Mouse (Mus musculus) embryonic facial prominence, embryonic 11.5 days (tissue): ENCODE measurements at regions not wholly inside any gene's neighbourhood (a gene's known extent, or its start where the extent isn't known, plus 50 kb on each side); places are given as distances from the start of the nearest gene placed in this dataset.

Source experiments
- ATAC-seq: fragments of 200-750 bp; cut with Nextera tagmentation; replicated peaks from 2 replicates; pipeline ENCODE4 v1.8.0; 2017; ENCODE audit warnings: low read depth; ENCODE audit not compliant: insufficient number of reproducible peaks, low FRiP score, low TSS enrichment
- DNase-seq: peaks from one replicate; pipeline ENCODE4 v3.0.0-alpha.2; 2015; ENCODE audit warnings: low spot score
- H3K27ac ChIP-seq: fragments of 300-500 bp; sonication (generic); replicated peaks from 2 replicates; pipeline ENCODE4 v1.5.1; 2014; ENCODE audit warnings: mild to moderate bottlenecking, low read depth, low read length, control low read depth
- H3K27me3 ChIP-seq: fragments of 300-500 bp; sonication (generic); 2 replicates; pipeline ENCODE4 v1.6.1; 2014; ENCODE audit warnings: mild to moderate bottlenecking, low read length, moderate library complexity, mixed read lengths; ENCODE audit not compliant: control insufficient read depth, insufficient read depth
- H3K36me3 ChIP-seq: fragments of 300-500 bp; sonication (generic); replicated peaks from 2 replicates; pipeline ENCODE4 v1.6.1; 2014; ENCODE audit warnings: low read depth, mild to moderate bottlenecking, low read length, moderate library complexity, mixed read lengths; ENCODE audit not compliant: control insufficient read depth, insufficient read depth
- H3K4me1 ChIP-seq: fragments of 300-500 bp; sonication (generic); 2 replicates; pipeline ENCODE4 v1.6.1; 2014; ENCODE audit warnings: low read length, mixed read lengths; ENCODE audit not compliant: control insufficient read depth, insufficient read depth
- H3K4me2 ChIP-seq: fragments of 300-500 bp; sonication (generic); 2 replicates; pipeline ENCODE4 v1.6.1; 2014; ENCODE audit warnings: low read depth, mild to moderate bottlenecking, control low read depth, low read length, moderate library complexity
- H3K4me3 ChIP-seq: fragments of 300-500 bp; sonication (generic); 2 replicates; pipeline ENCODE4 v1.5.1; 2014; ENCODE audit warnings: low read depth, low read length, control low read depth
- H3K9ac ChIP-seq: fragments of 300-500 bp; sonication (generic); replicated peaks from 2 replicates; pipeline ENCODE4 v1.6.1; 2014; ENCODE audit warnings: mild to moderate bottlenecking, control low read depth, low read length
- H3K9me3 ChIP-seq: fragments of 300-500 bp; sonication (generic); replicated peaks from 2 replicates; pipeline ENCODE4 v1.6.1; 2016; ENCODE audit warnings: mild to moderate bottlenecking, low read length, inconsistent platforms, mixed read lengths; ENCODE audit not compliant: control insufficient read depth
- WGBS: fragments of 180-500 bp; shearing (Covaris S2); extraction: QIAGEN DNeasy Blood & Tissue Kit; methylation state at CpG from one replicate; pipeline ENCODE4 v1.1.7; 2014; 5-methylcytosine and 5-hydroxymethylcytosine counted together

DNA sequence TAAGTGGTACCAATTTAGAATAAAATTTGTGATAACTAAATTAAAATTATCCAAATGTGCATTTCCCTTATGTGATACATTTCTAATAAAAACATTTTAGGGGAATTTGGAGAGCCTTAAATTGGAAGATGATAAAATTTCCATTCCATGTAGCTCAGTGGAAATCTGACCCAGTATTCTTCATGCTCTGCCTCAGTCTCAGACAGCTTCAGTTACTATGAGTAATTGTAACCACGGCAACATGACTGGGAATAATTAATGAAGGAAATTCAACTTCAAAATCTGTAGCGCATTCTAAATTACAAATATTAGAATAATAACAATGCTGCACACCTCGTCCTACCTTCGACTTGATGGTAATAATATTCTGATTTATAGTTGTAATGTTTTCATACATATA, 350.8 kb upstream of the Negr1 start:
- ATAC-seq (no peak), DNase-seq (peak; percentile 36)
- H3K36me3 ChIP-seq: no peaks in the 10 kb centered on the region
- no peak overlapping the region for H3K4me2 ChIP-seq
- H3K4me1 ChIP-seq: no peaks in the 10 kb centered on the region
- no peak overlapping the region for H3K27ac ChIP-seq
- H3K9me3 ChIP-seq: no peaks in the 10 kb centered on the region
- no peak overlapping the region for H3K4me3 ChIP-seq
- 68% methylated on average over 4 of the region's 4 CpGs for WGBS
- H3K9ac ChIP-seq: no peak overlapping the region
- H3K27me3 ChIP-seq: no peaks in the 10 kb centered on the region

DNA sequence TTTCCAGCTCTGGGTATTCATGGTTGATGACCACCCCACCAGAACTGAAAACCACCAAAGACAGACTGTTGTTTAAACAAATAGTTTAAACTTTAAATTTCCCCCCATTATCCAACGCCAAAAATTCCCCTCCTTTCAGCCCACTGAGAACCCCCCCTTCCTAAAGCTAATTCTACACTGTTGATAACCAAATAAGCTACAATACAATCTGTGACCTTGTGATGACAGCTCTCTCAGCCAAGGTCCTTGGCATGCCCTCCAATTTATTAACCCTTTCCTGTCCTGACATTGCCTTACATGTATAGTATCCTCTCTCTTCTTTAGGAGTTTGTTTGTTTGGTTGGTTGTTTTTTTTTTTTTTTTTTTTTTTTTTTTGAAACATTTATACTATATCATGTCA, 346.8 kb upstream of the Negr1 start:
- Histone ChIP-seq H3K4me3 (no peak overlapping the region), H3K4me2 (no peak overlapping the region), H3K27me3 (no peaks in the 10 kb centered on the region), H3K27ac (no peak overlapping the region), H3K4me1 (no peaks in the 10 kb centered on the region), H3K9ac (no peak overlapping the region), H3K36me3 (no peaks in the 10 kb centered on the region), H3K9me3 (no peaks in the 10 kb centered on the region)
- 68% methylated on average over 1 of the region's 1 CpGs for WGBS
- no peak for DNase-seq
- no peak for ATAC-seq

DNA sequence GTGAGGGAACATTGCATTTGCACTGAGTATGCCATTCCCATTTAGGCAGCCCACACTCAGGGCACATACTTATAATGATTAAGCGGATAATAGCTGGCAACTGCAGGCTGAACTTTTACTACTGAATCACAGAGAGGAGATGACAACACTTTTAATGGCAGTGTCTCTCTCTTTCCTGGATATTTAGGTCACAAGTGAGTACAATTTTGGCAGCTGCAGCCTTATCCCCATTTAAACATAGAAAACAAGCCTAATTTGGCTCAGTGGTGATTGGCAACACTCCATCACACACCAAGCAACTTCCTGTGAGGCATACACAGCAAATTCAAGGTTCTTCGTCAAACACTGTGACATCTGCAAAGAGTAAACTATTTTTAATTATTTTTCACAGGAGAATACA, 329.5 kb upstream of the Negr1 start:
- H3K9me3 ChIP-seq: no peaks in the 10 kb centered on the region
- WGBS: 89% methylated on average over 2 of the region's 2 CpGs

DNA sequence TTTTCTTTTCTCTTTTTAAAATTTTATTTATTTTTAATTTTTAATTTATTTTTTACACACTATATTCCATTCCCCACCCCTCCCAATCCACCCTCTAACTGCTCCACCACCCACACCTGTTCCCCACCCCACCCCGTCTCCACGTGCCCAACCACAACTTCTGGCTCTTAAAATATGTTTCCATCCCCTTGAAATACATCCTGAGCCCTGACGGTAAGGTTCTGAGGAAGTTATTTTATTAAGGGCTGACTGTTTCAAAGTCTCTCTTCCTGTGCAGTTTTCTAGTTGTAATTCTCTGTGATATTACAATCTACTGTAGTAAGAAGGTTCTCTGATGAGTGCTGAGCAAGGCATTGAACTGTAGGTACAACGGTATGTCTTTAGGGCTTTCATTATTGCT, 325.6 kb upstream of the Negr1 start:
- Histone ChIP-seq H3K27me3 (no peaks in the 10 kb centered on the region), H3K9me3 (no peaks in the 10 kb centered on the region), H3K4me3 (no peak overlapping the region), H3K36me3 (no peaks in the 10 kb centered on the region), H3K4me1 (no peaks in the 10 kb centered on the region), H3K27ac (no peak overlapping the region), H3K4me2 (no peak overlapping the region), H3K9ac (no peak overlapping the region)
- DNase-seq (no peak), ATAC-seq (no peak)
- 80% methylated on average over 4 of the region's 4 CpGs for WGBS

More for the DNA sequence above, 329.5 kb upstream of the Negr1 start:
- Histone ChIP-seq H3K4me3 (no peak overlapping the region), H3K36me3 (no peaks in the 10 kb centered on the region), H3K27ac (no peak overlapping the region), H3K27me3 (no peaks in the 10 kb centered on the region), H3K9ac (no peak overlapping the region), H3K4me2 (no peak overlapping the region), H3K4me1 (no peaks in the 10 kb centered on the region)
- ATAC-seq (no peak), DNase-seq (no peak)

DNA sequence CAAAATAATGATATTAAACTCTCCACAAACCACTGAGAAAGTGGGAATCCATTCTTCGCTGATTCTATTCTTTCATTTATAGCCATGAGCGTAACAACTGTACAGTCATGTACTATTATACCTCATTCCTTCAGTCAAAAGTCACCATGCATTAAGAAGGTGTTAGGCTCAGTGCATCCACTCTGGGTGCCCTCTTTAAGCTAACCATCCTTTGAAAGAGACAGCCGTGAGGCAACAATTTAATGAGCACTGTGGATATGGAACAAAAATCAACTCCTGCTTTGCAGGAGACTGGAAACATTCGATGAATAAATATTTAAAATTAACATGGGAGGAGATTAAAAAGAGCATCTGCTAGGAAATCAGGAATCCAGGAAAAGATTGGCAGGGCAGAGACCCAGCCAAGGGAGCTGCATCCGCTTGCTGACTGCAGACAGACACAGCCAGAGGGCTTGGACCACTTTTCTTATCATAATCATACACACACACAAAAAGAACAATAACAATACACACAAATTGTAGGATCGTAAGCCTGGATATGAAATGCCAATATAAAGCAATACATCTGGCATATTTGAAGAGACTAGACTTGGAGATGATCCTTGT, 309.2 kb upstream of the Negr1 start:
- Histone ChIP-seq H3K27me3 (no peaks in the 10 kb centered on the region), H3K4me1 (no peaks in the 10 kb centered on the region)
- ATAC-seq: no peak

DNA sequence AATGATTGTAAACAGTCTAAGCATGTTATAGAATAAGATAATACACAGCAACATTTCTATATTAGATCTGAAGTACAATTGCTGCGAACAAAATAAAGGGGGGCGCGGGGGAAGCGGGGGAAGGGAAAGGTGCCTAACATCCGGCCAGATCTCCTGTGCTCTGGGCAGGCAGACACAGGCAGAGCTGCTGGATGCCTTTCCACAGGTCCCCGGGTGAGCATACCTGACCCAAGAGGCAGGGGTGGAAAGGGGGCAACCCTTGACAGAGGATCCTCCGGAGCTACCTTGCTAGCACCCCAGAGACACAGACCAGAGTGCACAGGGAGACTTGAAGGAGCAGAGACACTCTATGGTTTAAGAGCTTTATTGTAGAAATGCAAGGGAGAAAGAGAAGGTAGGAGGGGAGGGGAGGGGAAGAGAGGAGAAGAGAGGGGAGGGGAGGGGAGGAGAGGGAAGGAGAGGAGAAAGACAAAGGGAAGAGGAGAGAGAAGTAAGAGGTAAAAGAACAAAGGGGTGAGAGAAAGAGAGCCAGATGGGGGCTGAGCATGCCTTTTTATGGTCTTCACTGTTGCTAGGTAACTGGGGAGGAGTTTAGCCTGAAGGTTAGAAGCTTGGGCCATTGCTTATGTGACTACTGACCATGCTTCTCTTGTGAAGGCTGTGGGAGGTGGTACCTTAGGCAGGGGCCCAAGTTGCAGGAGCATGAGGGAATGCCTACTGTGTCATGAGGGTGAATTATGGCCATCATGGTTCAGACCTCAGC, 308.2 kb upstream of the Negr1 start:
- Histone ChIP-seq H3K9ac (no peak overlapping the region), H3K4me3 (no peak overlapping the region), H3K27me3 (no peaks in the 10 kb centered on the region), H3K4me2 (no peak overlapping the region), H3K27ac (no peak overlapping the region), H3K36me3 (no peaks in the 10 kb centered on the region), H3K4me1 (no peaks in the 10 kb centered on the region), H3K9me3 (no peaks in the 10 kb centered on the region)
- DNase-seq (no peak), ATAC-seq (no peak)
- WGBS: 73% methylated on average over 7 of the region's 7 CpGs

More for the DNA sequence above, 309.2 kb upstream of the Negr1 start:
- 87% methylated on average over 6 of the region's 6 CpGs for WGBS
- no peak overlapping the region for H3K4me3 ChIP-seq
- H3K4me2 ChIP-seq: no peak overlapping the region
- no peaks in the 10 kb centered on the region for H3K9me3 ChIP-seq
- no peaks in the 10 kb centered on the region for H3K36me3 ChIP-seq
- no peak for DNase-seq
- no peak overlapping the region for H3K9ac ChIP-seq
- no peak overlapping the region for H3K27ac ChIP-seq

DNA sequence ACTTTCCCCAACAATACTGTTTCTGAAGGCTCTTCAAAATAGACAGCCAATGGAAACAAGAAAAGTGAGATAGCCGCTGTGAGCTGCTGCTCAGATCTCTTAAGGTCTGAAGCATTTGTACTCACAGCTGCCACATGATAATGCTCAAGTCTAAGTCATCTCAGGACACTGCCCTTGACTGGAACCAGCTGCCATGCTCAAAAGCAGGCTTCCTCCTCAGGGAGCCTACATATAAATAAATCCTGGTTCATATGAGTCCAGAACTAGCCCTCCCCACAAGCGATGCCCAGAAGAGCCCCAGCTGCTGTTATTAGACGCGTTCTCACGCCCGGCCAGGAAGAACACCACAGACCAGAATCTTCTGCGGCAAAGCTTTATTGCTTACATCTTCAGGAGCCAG, 304.9 kb upstream of the Negr1 start:
- H3K4me1 ChIP-seq: no peaks in the 10 kb centered on the region
- H3K27me3 ChIP-seq: no peaks in the 10 kb centered on the region
- H3K9me3 ChIP-seq: no peaks in the 10 kb centered on the region
- DNase-seq: no peak
- H3K4me3 ChIP-seq: no peak overlapping the region
- no peak overlapping the region for H3K9ac ChIP-seq
- WGBS: 95% methylated on average over 7 of the region's 7 CpGs
- ATAC-seq: no peak
- no peak overlapping the region for H3K27ac ChIP-seq
- H3K4me2 ChIP-seq: no peak overlapping the region
- no peaks in the 10 kb centered on the region for H3K36me3 ChIP-seq

DNA sequence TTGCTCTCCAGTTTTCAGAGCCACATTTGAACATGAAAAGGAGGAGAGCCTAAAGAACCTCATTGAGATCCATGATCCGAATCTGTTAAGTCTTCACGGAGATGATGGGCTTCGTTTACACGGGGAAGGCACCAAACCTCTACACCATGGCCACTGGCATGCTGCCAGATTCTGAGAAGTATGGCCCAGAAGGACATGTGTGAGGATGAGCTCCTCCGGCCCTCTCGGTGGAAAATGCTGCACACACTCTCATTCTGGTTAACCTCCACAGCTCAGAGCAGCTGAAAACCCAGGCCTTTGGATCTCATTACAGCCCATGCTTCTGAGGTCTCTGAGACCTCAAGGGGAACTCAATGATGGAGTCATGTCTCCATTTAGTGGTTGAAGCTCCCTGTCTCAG, 296.9 kb upstream of the Negr1 start:
- Histone ChIP-seq H3K4me2 (no peak overlapping the region), H3K9me3 (no peaks in the 10 kb centered on the region), H3K27me3 (no peaks in the 10 kb centered on the region), H3K9ac (no peak overlapping the region), H3K27ac (no peak overlapping the region), H3K36me3 (no peaks in the 10 kb centered on the region), H3K4me3 (no peak overlapping the region), H3K4me1 (no peaks in the 10 kb centered on the region)
- no peak for ATAC-seq
- WGBS: 86% methylated on average over 6 of the region's 6 CpGs
- DNase-seq: no peak
